Mouse (Mus musculus) myocyte (in vitro differentiated cells): ENCODE measurements around the gene Gng7.

Experiments
- CEBPB ChIP-seq: IDR thresholded peaks from 2 replicates; pipeline ENCODE4 v1.6.1; 2011; ENCODE audit warnings: mild to moderate bottlenecking, moderate library complexity; ENCODE audit not compliant: poor library complexity, insufficient read depth, severe bottlenecking
- E2F4 ChIP-seq: IDR thresholded peaks from one replicate; pipeline ENCODE4 v1.6.1; 2011; ENCODE audit warnings: mild to moderate bottlenecking, control low read depth, moderate library complexity; ENCODE audit not compliant: insufficient read depth
- MAX ChIP-seq: IDR thresholded peaks from one replicate; pipeline ENCODE4 v1.6.1; 2011; ENCODE audit warnings: low read depth, mild to moderate bottlenecking, control low read depth
- MYOG ChIP-seq, 3 experiments: IDR thresholded peaks; one replicate each; pipeline ENCODE4 v1.6.1; 2011; ENCODE audit warnings: control low read depth in 2 of 3, low read depth in 2 of 3, mild to moderate bottlenecking in 2 of 3; ENCODE audit not compliant: insufficient read length in 2 of 3, control insufficient read depth in 1 of 3, insufficient read depth in 1 of 3
- POLR2A ChIP-seq: IDR thresholded peaks from one replicate; pipeline ENCODE4 v1.6.1; 2011; ENCODE audit warnings: low read depth, mild to moderate bottlenecking, control low read depth, moderate library complexity; ENCODE audit not compliant: insufficient read length
- POLR2AphosphoS2 ChIP-seq: IDR thresholded peaks from one replicate; pipeline ENCODE4 v1.6.1; 2011; ENCODE audit warnings: low read depth, control low read depth; ENCODE audit not compliant: insufficient read length
- REST ChIP-seq: IDR thresholded peaks from one replicate; pipeline ENCODE4 v1.6.1; 2011; ENCODE audit warnings: mild to moderate bottlenecking, control low read depth, moderate library complexity; ENCODE audit not compliant: insufficient read depth, insufficient read length
- SRF ChIP-seq: IDR thresholded peaks from one replicate; pipeline ENCODE4 v1.6.1; 2011; ENCODE audit warnings: low read depth; ENCODE audit not compliant: control insufficient read depth, insufficient read length
- TCF12 ChIP-seq: IDR thresholded peaks from one replicate; pipeline ENCODE4 v1.6.1; 2011; ENCODE audit warnings: mild to moderate bottlenecking, control low read depth; ENCODE audit not compliant: poor library complexity, insufficient read depth, severe bottlenecking
- TCF3 ChIP-seq: IDR thresholded peaks from one replicate; pipeline ENCODE4 v1.6.1; 2011; ENCODE audit warnings: low read depth, control low read depth; ENCODE audit not compliant: insufficient read length
- USF1 ChIP-seq: IDR thresholded peaks from one replicate; pipeline ENCODE4 v1.6.1; 2011; ENCODE audit warnings: low read depth, mild to moderate bottlenecking, control low read depth, moderate library complexity

GRCm38 (mm10) chr10:80982381-80982780 is 32.4 kb downstream of the Gng7 start:
- TF ChIP-seq REST (no peak), POLR2A (no peak), USF1 (no peak), CEBPB (no peak), TCF12 (no peak), MYOG (IDR thresholded peaks at IDR 0.05; ENCODE audit: control insufficient read depth in 1 of 3, insufficient read depth in 1 of 3, insufficient read length in 2 of 3, low read depth in 2 of 3) (no peak), E2F4 (no peak), MAX (no peak), POLR2AphosphoS2 (no peak), TCF3 (no peak), SRF (no peak)
